Mouse (Mus musculus) midbrain, embryonic 16.5 days (tissue): ENCODE results near the gene Barhl1. TPM values are rescaled to one million over a fixed set of nuclear protein-coding genes. Genes with fewer than 3 reads are reported as not detected.

ENCODE experiments used
- ATAC-seq: fragments of 200-750 bp; cut with Nextera tagmentation; 2 replicates; pipeline ENCODE4 v1.8.0; 2017; ENCODE audit warnings: moderate TSS enrichment
- H3K27ac ChIP-seq: fragments of 300-500 bp; sonication (generic); 2 replicates; pipeline ENCODE4 v1.5.1; 2014; ENCODE audit warnings: mild to moderate bottlenecking, low read length, mixed read lengths
- H3K27me3 ChIP-seq: fragments of 300-500 bp; sonication (generic); 2 replicates; pipeline ENCODE4 v1.6.1; 2014; ENCODE audit warnings: low read depth, low read length, mixed read lengths; ENCODE audit not compliant: control insufficient read depth, insufficient read depth
- H3K36me3 ChIP-seq: fragments of 300-500 bp; sonication (generic); 2 replicates; pipeline ENCODE4 v1.6.1; 2014; ENCODE audit warnings: mild to moderate bottlenecking, low read length, moderate library complexity, mixed read lengths; ENCODE audit not compliant: control insufficient read depth, insufficient read depth
- H3K4me1 ChIP-seq: fragments of 300-500 bp; sonication (generic); 2 replicates; pipeline ENCODE4 v1.6.1; 2014; ENCODE audit warnings: mild to moderate bottlenecking, low read length, mixed read lengths; ENCODE audit not compliant: control insufficient read depth, insufficient read depth
- H3K4me2 ChIP-seq: fragments of 300-500 bp; sonication (generic); 2 replicates; pipeline ENCODE4 v1.6.1; 2014; ENCODE audit warnings: mild to moderate bottlenecking, low read length, mixed read lengths
- H3K4me3 ChIP-seq: fragments of 300-500 bp; sonication (generic); 2 replicates; pipeline ENCODE4 v1.5.1; 2014; ENCODE audit warnings: low read depth, mild to moderate bottlenecking, low read length, moderate library complexity, mixed read lengths
- H3K9ac ChIP-seq: fragments of 300-500 bp; sonication (generic); 2 replicates; pipeline ENCODE4 v1.6.1; 2014; ENCODE audit warnings: low read depth, low read length, mixed read lengths
- H3K9me3 ChIP-seq: fragments of 300-500 bp; sonication (generic); replicated peaks from 2 replicates; pipeline ENCODE4 v1.6.1; 2014; ENCODE audit warnings: mild to moderate bottlenecking, low read length, mixed read lengths; ENCODE audit not compliant: control insufficient read depth, poor library complexity, severe bottlenecking
- WGBS: fragments of 180-500 bp; shearing (Covaris S2); extraction: QIAGEN DNeasy Blood & Tissue Kit; methylation state at CpG from one replicate; pipeline ENCODE4 v1.1.7; 2014; 5-methylcytosine and 5-hydroxymethylcytosine counted together
- polyA plus RNA-seq: library from polyadenylated mRNA; unstranded; fragments of >200 nt; fragmentation: Nextera tagmentation; extraction: Ambion mirVana; gene quantifications from 2 replicates; pipeline ENCODE4 v1.2.1, GENCODE M21; 2015

The Barhl1 gene
- polyA plus RNA-seq, 1 experiment from 2014 or later, result 35.2 TPM

- no peaks in the 10 kb centered on the region for H3K27me3 ChIP-seq
- H3K4me1 ChIP-seq, result no peaks in the 10 kb centered on the region
- H3K4me3 ChIP-seq, result no peak overlapping the region
- WGBS, result 85% methylated on average over 8 of the region's 8 CpGs
- no peak overlapping the region for H3K4me2 ChIP-seq
- H3K27ac ChIP-seq, result no peak overlapping the region
- H3K9ac ChIP-seq, result no peak overlapping the region
- H3K36me3 ChIP-seq, result peaks cover 17% of the 10 kb centered on the region
- ATAC-seq, result no peak
- H3K9me3 ChIP-seq, result no peaks in the 10 kb centered on the region
These were observed 55.6 kb downstream of the Barhl1 start for GRCm38 (mm10) chr2:28860678-28861423.

- peaks cover 17% of the 10 kb centered on the region for H3K36me3 ChIP-seq
- ATAC-seq, result no peak
- 91% methylated on average over 4 of the region's 4 CpGs for WGBS
These were observed 57.2 kb downstream of the Barhl1 start for GRCm38 (mm10) chr2:28859303-28859702.

More at GRCm38 (mm10) chr2:28859303-28859702, 57.2 kb downstream of the Barhl1 start:
- Histone ChIP-seq H3K4me3 (no peak overlapping the region), H3K27ac (no peak overlapping the region), H3K9ac (no peak overlapping the region), H3K4me2 (no peak overlapping the region), H3K27me3 (no peaks in the 10 kb centered on the region), H3K9me3 (no peaks in the 10 kb centered on the region), H3K4me1 (no peaks in the 10 kb centered on the region)

Other genes with a start within 250 kb of the Barhl1 start
- gene Spaca9, start 216.9 kb downstream of the Barhl1 start, polyA plus RNA-seq, result 1.8 and 2.8 TPM in 2 replicates
- 3.4 and 4.5 TPM in 2 replicates for gene Ak8, start 216.5 kb downstream of the Barhl1 start, polyA plus RNA-seq
- 18.7 and 23.2 TPM in 2 replicates for gene Gtf3c4, start 76.3 kb downstream of the Barhl1 start, polyA plus RNA-seq
- 10.7 and 12.6 TPM in 2 replicates for gene Ddx31, start 76.3 kb downstream of the Barhl1 start, polyA plus RNA-seq
- gene Cfap77, start 138.4 kb upstream of the Barhl1 start, polyA plus RNA-seq, result 1.2 and 1.5 TPM in 2 replicates
- gene Ttf1, start 143.6 kb upstream of the Barhl1 start, polyA plus RNA-seq, result 7.3 and 7.7 TPM in 2 replicates
- 12.2 and 13.4 TPM in 2 replicates for gene Setx, start 207.5 kb upstream of the Barhl1 start, polyA plus RNA-seq